Mouse (Mus musculus): Measurements from ENCODE around the gene Cd5. TPM values are rescaled to one million over a fixed set of nuclear protein-coding genes. Genes with fewer than 3 reads are reported as not detected.

Gene Cd5
- polyA plus RNA-seq, 1 experiment from 2014 or later, result 1.4 TPM

- no peak overlapping the region for H3K4me2 ChIP-seq (ENCODE audit: low read length)
- H3K9ac ChIP-seq (ENCODE audit: low read length), result 0 out of 2 replicates have a peak overlapping the region, but pooled peaks have one; percentile 8
- H3K36me3 ChIP-seq (ENCODE audit: control insufficient read depth, insufficient read depth, low read length), result no peaks in the 10 kb centered on the region
- 74% methylated on average over 1 of the region's 1 CpGs for WGBS
- no peak overlapping the region for H3K4me3 ChIP-seq (ENCODE audit: control insufficient read depth in 1 of 2, insufficient read depth in 1 of 2, low read depth in 1 of 2, low read length in 2 of 2)
- no peaks in the 10 kb centered on the region; the same call in 1 of the 2 replicates for H3K27me3 ChIP-seq (ENCODE audit: control insufficient read depth, insufficient read depth, low read length)
- H3K4me1 ChIP-seq (ENCODE audit: control insufficient read depth in 2 of 2, insufficient read depth in 2 of 2, low read length in 2 of 2), result no peaks in the 10 kb centered on the region
- ATAC-seq (ENCODE audit: insufficient number of reproducible peaks, insufficient read depth, low FRiP score, low read depth), result no peak
- H3K9me3 ChIP-seq (ENCODE audit: control insufficient read depth, low read length), result no peaks in the 10 kb centered on the region
- no peak overlapping the region for H3K27ac ChIP-seq (replicated peaks in 1 of 2; ENCODE audit: control insufficient read depth in 1 of 2, insufficient read depth in 1 of 2, low read depth in 2 of 2, low read length in 2 of 2)
Observed at GRCm38 (mm10) chr19:10678772-10679067, 60.1 kb downstream of the Cd5 start.

- H3K4me2 ChIP-seq (ENCODE audit: low read length), result no peak within 1 kb of the TSS
- ATAC-seq (ENCODE audit: insufficient number of reproducible peaks, insufficient read depth, low FRiP score, low read depth), result no peak
- H3K36me3 ChIP-seq (ENCODE audit: control insufficient read depth, insufficient read depth, low read length), result no peaks in the 10 kb centered on the region
- 24% methylated on average over 6 of the region's 6 CpGs for WGBS
- no peaks in the 10 kb centered on the region for H3K9me3 ChIP-seq (ENCODE audit: control insufficient read depth, low read length)
- peaks cover 3 to 4% of the 10 kb centered on the region in 2 experiments; a peak in 1 of 4 replicates for H3K4me1 ChIP-seq (ENCODE audit: control insufficient read depth in 2 of 2, insufficient read depth in 2 of 2, low read length in 2 of 2)
- H3K27me3 ChIP-seq (ENCODE audit: control insufficient read depth, insufficient read depth, low read length), result no peaks in the 10 kb centered on the region
- H3K4me3 ChIP-seq (ENCODE audit: control insufficient read depth in 1 of 2, insufficient read depth in 1 of 2, low read depth in 1 of 2, low read length in 2 of 2), result no peak within 1 kb of the TSS
- 0 out of 2 replicates have a peak within 1 kb of the TSS, but pooled peaks have one; percentile 8 for H3K9ac ChIP-seq (ENCODE audit: low read length)
- no peak within 1 kb of the TSS for H3K27ac ChIP-seq (replicated peaks in 1 of 2; ENCODE audit: control insufficient read depth in 1 of 2, insufficient read depth in 1 of 2, low read depth in 2 of 2, low read length in 2 of 2)
Observed at GRCm38 (mm10) chr19:10677915-10678771, 60.7 kb downstream of the Cd5 start, which contains the start of gene Pga5. Gene Pga5, minus strand, starts transcription at chr19:10678071.

GRCm38 (mm10) chr19:10676656-10677055 is 62.1 kb downstream of the Cd5 start:
- ATAC-seq (ENCODE audit: insufficient number of reproducible peaks, insufficient read depth, low FRiP score, low read depth), result no peak

GRCm38 (mm10) chr19:10673275-10673674 is 65.5 kb downstream of the Cd5 start:
- ATAC-seq (ENCODE audit: insufficient number of reproducible peaks, insufficient read depth, low FRiP score, low read depth), result no peak
- 39% methylated on average over 1 of the region's 1 CpGs for WGBS
- Histone ChIP-seq H3K4me3 (ENCODE audit: control insufficient read depth in 1 of 2, insufficient read depth in 1 of 2, low read depth in 1 of 2, low read length in 2 of 2) (no peak overlapping the region), H3K9ac (ENCODE audit: low read length) (no peak overlapping the region), H3K27ac (replicated peaks in 1 of 2; ENCODE audit: control insufficient read depth in 1 of 2, insufficient read depth in 1 of 2, low read depth in 2 of 2, low read length in 2 of 2) (no peak overlapping the region), H3K27me3 (ENCODE audit: control insufficient read depth, insufficient read depth, low read length) (no peaks in the 10 kb centered on the region), H3K4me1 (ENCODE audit: control insufficient read depth in 2 of 2, insufficient read depth in 2 of 2, low read length in 2 of 2) (peaks cover 3 to 4% of the 10 kb centered on the region in 2 experiments; a peak in 1 of 4 replicates), H3K9me3 (ENCODE audit: control insufficient read depth, low read length) (no peaks in the 10 kb centered on the region), H3K36me3 (ENCODE audit: control insufficient read depth, insufficient read depth, low read length) (no peaks in the 10 kb centered on the region), H3K4me2 (ENCODE audit: low read length) (no peak overlapping the region)

More at GRCm38 (mm10) chr19:10676656-10677055, 62.1 kb downstream of the Cd5 start:
- H3K4me3 ChIP-seq (ENCODE audit: control insufficient read depth in 1 of 2, insufficient read depth in 1 of 2, low read depth in 1 of 2, low read length in 2 of 2), result no peak overlapping the region
- no peak overlapping the region for H3K27ac ChIP-seq (replicated peaks in 1 of 2; ENCODE audit: control insufficient read depth in 1 of 2, insufficient read depth in 1 of 2, low read depth in 2 of 2, low read length in 2 of 2)
- 80% methylated on average over 16 of the region's 16 CpGs for WGBS
- H3K27me3 ChIP-seq (ENCODE audit: control insufficient read depth, insufficient read depth, low read length), result no peaks in the 10 kb centered on the region
- peaks cover 3 to 4% of the 10 kb centered on the region in 2 experiments; a peak in 1 of 4 replicates for H3K4me1 ChIP-seq (ENCODE audit: control insufficient read depth in 2 of 2, insufficient read depth in 2 of 2, low read length in 2 of 2)
- no peaks in the 10 kb centered on the region for H3K9me3 ChIP-seq (ENCODE audit: control insufficient read depth, low read length)
- H3K36me3 ChIP-seq (ENCODE audit: control insufficient read depth, insufficient read depth, low read length), result no peaks in the 10 kb centered on the region
- H3K9ac ChIP-seq (ENCODE audit: low read length), result no peak overlapping the region
- H3K4me2 ChIP-seq (ENCODE audit: low read length), result no peak overlapping the region

GRCm38 (mm10) chr19:10671854-10672417 is 66.9 kb downstream of the Cd5 start:
- no peaks in the 10 kb centered on the region for H3K9me3 ChIP-seq (ENCODE audit: control insufficient read depth, low read length)
- H3K4me2 ChIP-seq (ENCODE audit: low read length), result no peak overlapping the region
- H3K4me1 ChIP-seq (ENCODE audit: control insufficient read depth in 2 of 2, insufficient read depth in 2 of 2, low read length in 2 of 2), result peaks cover 3 to 4% of the 10 kb centered on the region in 2 experiments; a peak in 1 of 4 replicates
- no peak overlapping the region for H3K4me3 ChIP-seq (ENCODE audit: control insufficient read depth in 1 of 2, insufficient read depth in 1 of 2, low read depth in 1 of 2, low read length in 2 of 2)
- no peaks in the 10 kb centered on the region for H3K36me3 ChIP-seq (ENCODE audit: control insufficient read depth, insufficient read depth, low read length)
- H3K27me3 ChIP-seq (ENCODE audit: control insufficient read depth, insufficient read depth, low read length), result no peaks in the 10 kb centered on the region
- no peak overlapping the region for H3K27ac ChIP-seq (replicated peaks in 1 of 2; ENCODE audit: control insufficient read depth in 1 of 2, insufficient read depth in 1 of 2, low read depth in 2 of 2, low read length in 2 of 2)
- H3K9ac ChIP-seq (ENCODE audit: low read length), result no peak overlapping the region
- no peak for ATAC-seq (ENCODE audit: insufficient number of reproducible peaks, insufficient read depth, low FRiP score, low read depth)
- WGBS, result 60% methylated on average over 9 of the region's 9 CpGs

- Histone ChIP-seq H3K36me3 (ENCODE audit: control insufficient read depth, insufficient read depth, low read length) (no peaks in the 10 kb centered on the region), H3K4me1 (ENCODE audit: control insufficient read depth in 2 of 2, insufficient read depth in 2 of 2, low read length in 2 of 2) (peaks cover 3 to 4% of the 10 kb centered on the region in 2 experiments; a peak in 1 of 4 replicates), H3K9me3 (ENCODE audit: control insufficient read depth, low read length) (no peaks in the 10 kb centered on the region), H3K27me3 (ENCODE audit: control insufficient read depth, insufficient read depth, low read length) (no peaks in the 10 kb centered on the region), H3K9ac (ENCODE audit: low read length) (no peak overlapping the region), H3K4me2 (ENCODE audit: low read length) (no peak overlapping the region), H3K27ac (replicated peaks in 1 of 2; ENCODE audit: control insufficient read depth in 1 of 2, insufficient read depth in 1 of 2, low read depth in 2 of 2, low read length in 2 of 2) (no peak overlapping the region), H3K4me3 (ENCODE audit: control insufficient read depth in 1 of 2, insufficient read depth in 1 of 2, low read depth in 1 of 2, low read length in 2 of 2) (no peak overlapping the region)
- 79% methylated on average over 4 of the region's 4 CpGs for WGBS
- ATAC-seq (ENCODE audit: insufficient number of reproducible peaks, insufficient read depth, low FRiP score, low read depth), result no peak
Observed at GRCm38 (mm10) chr19:10671319-10671718, 67.5 kb downstream of the Cd5 start.
